Mouse (Mus musculus): ENCODE measurements around the gene Polr2l. TPM values are rescaled to one million over a fixed set of nuclear protein-coding genes. Genes with fewer than 3 reads are reported as not detected.

Polr2l gene
- polyA plus RNA-seq, 1 experiment from 2014 or later: 57.9 TPM

GRCm38 (mm10) chr7:141483114-141483653, 8.3 kb upstream of the Polr2l start:
- 75% methylated on average over 6 of the region's 6 CpGs for WGBS
- Histone ChIP-seq H3K4me3 (replicated peaks) (no peak overlapping the region), H3K4me2 (replicated peaks) (no peak overlapping the region), H3K4me1 (replicated peaks) (peaks cover 23% of the 10 kb centered on the region), H3K27ac (no peak overlapping the region), H3K9ac (no peak overlapping the region), H3K36me3 (no peaks in the 10 kb centered on the region), H3K27me3 (replicated peaks) (peaks cover 11% of the 10 kb centered on the region), H3K9me3 (no peaks in the 10 kb centered on the region)
- no peak for ATAC-seq

- H3K9me3 ChIP-seq: no peaks in the 10 kb centered on the region
- H3K9ac ChIP-seq: peak overlapping the region; percentile 48
- no peak for ATAC-seq
- WGBS: 13% methylated on average over 11 of the region's 11 CpGs
- no peak overlapping the region for H3K27ac ChIP-seq
- H3K36me3 ChIP-seq: no peaks in the 10 kb centered on the region
- peak overlapping the region; percentile 99 for H3K4me2 ChIP-seq (replicated peaks)
- H3K4me1 ChIP-seq (replicated peaks): peaks cover 29% of the 10 kb centered on the region
- H3K27me3 ChIP-seq (replicated peaks): peaks cover 11% of the 10 kb centered on the region
- peak overlapping the region; percentile 57 for H3K4me3 ChIP-seq (replicated peaks)
Observed at GRCm38 (mm10) chr7:141482531-141483024, 7.6 kb upstream of the Polr2l start.

- Histone ChIP-seq H3K4me3 (replicated peaks) (peak overlapping the region; percentile 57), H3K9ac (peak overlapping the region; percentile 48), H3K27me3 (replicated peaks) (peaks cover 11% of the 10 kb centered on the region), H3K27ac (no peak overlapping the region), H3K4me2 (replicated peaks) (peak overlapping the region; percentile 99), H3K4me1 (replicated peaks) (peaks cover 38% of the 10 kb centered on the region), H3K9me3 (no peaks in the 10 kb centered on the region), H3K36me3 (no peaks in the 10 kb centered on the region)
- peak; percentile 15; the same call in 1 of the 2 replicates for ATAC-seq
- WGBS: under 1% methylated on average over 70 of the region's 81 CpGs
Observed at GRCm38 (mm10) chr7:141481498-141482401, 6.8 kb upstream of the Polr2l start.

GRCm38 (mm10) chr7:141480842-141481497, 6.0 kb upstream of the Polr2l start:
- 11% methylated on average over 10 of the region's 10 CpGs for WGBS
- Histone ChIP-seq H3K9ac (peak overlapping the region; percentile 48; the same call in 1 of the 2 replicates), H3K36me3 (no peaks in the 10 kb centered on the region), H3K9me3 (no peaks in the 10 kb centered on the region), H3K4me1 (replicated peaks) (peaks cover 44% of the 10 kb centered on the region), H3K27me3 (replicated peaks) (peaks cover 11% of the 10 kb centered on the region), H3K4me2 (replicated peaks) (peak overlapping the region; percentile 99), H3K4me3 (replicated peaks) (peak overlapping the region; percentile 57), H3K27ac (no peak overlapping the region)
- peak; percentile 39 for ATAC-seq

- Histone ChIP-seq H3K27me3 (replicated peaks) (peaks cover 11% of the 10 kb centered on the region), H3K4me1 (replicated peaks) (peaks cover 61% of the 10 kb centered on the region), H3K9ac (0 out of 2 replicates have a peak overlapping the region, but pooled peaks have one; percentile 1), H3K36me3 (no peaks in the 10 kb centered on the region), H3K27ac (peak overlapping the region; percentile 97), H3K4me2 (replicated peaks) (peak overlapping the region; percentile 83; the same call in 1 of the 2 replicates), H3K4me3 (replicated peaks) (no peak overlapping the region), H3K9me3 (no peaks in the 10 kb centered on the region)
- ATAC-seq: no peak
- 47% methylated on average over 5 of the region's 5 CpGs for WGBS
Observed at GRCm38 (mm10) chr7:141478270-141478748, 3.4 kb upstream of the Polr2l start.

- Histone ChIP-seq H3K9me3 (no peaks in the 10 kb centered on the region), H3K4me2 (replicated peaks) (peak overlapping the region; percentile 83), H3K4me3 (replicated peaks) (no peak overlapping the region), H3K27me3 (replicated peaks) (peaks cover 10% of the 10 kb centered on the region), H3K27ac (peak overlapping the region; percentile 97), H3K4me1 (replicated peaks) (peaks cover 60% of the 10 kb centered on the region), H3K9ac (peak overlapping the region; percentile 79; the same call in 1 of the 2 replicates), H3K36me3 (peaks cover under 1% of the 10 kb centered on the region; the same call in 1 of the 2 replicates)
- no peak for ATAC-seq
- 27% methylated on average over 4 of the region's 4 CpGs for WGBS
Observed at GRCm38 (mm10) chr7:141477578-141478269, 2.8 kb upstream of the Polr2l start.

GRCm38 (mm10) chr7:141476981-141477370, 2.0 kb upstream of the Polr2l start:
- 11% methylated on average over 7 of the region's 7 CpGs for WGBS
- ATAC-seq: no peak
- H3K4me1 ChIP-seq (replicated peaks): peaks cover 53% of the 10 kb centered on the region

GRCm38 (mm10) chr7:141476226-141476980, 1.5 kb upstream of the Polr2l start:
- Histone ChIP-seq H3K36me3 (peaks cover 5% of the 10 kb centered on the region; the same call in 1 of the 2 replicates), H3K27me3 (replicated peaks) (no peaks in the 10 kb centered on the region), H3K4me1 (replicated peaks) (peaks cover 47% of the 10 kb centered on the region), H3K4me3 (replicated peaks) (peak overlapping the region; percentile 69), H3K27ac (peak overlapping the region; percentile 97), H3K9me3 (no peaks in the 10 kb centered on the region), H3K9ac (peak overlapping the region; percentile 79), H3K4me2 (replicated peaks) (peak overlapping the region; percentile 83)
- WGBS: under 1% methylated on average over 17 of the region's 17 CpGs
- peak; percentile 73 for ATAC-seq

More at GRCm38 (mm10) chr7:141476981-141477370, 2.0 kb upstream of the Polr2l start:
- H3K9ac ChIP-seq: peak overlapping the region; percentile 79
- no peaks in the 10 kb centered on the region for H3K9me3 ChIP-seq
- peak overlapping the region; percentile 83 for H3K4me2 ChIP-seq (replicated peaks)
- peaks cover 3% of the 10 kb centered on the region; the same call in 1 of the 2 replicates for H3K36me3 ChIP-seq
- H3K27ac ChIP-seq: peak overlapping the region; percentile 97
- peak overlapping the region; percentile 69 for H3K4me3 ChIP-seq (replicated peaks)
- peaks cover 3% of the 10 kb centered on the region for H3K27me3 ChIP-seq (replicated peaks)

GRCm38 (mm10) chr7:141475805-141476158, 850 bp upstream of the Polr2l start:
- Histone ChIP-seq H3K27me3 (replicated peaks) (no peaks in the 10 kb centered on the region), H3K4me3 (replicated peaks) (peak overlapping the region; percentile 69), H3K9me3 (no peaks in the 10 kb centered on the region), H3K4me2 (replicated peaks) (peak overlapping the region; percentile 83), H3K4me1 (replicated peaks) (peaks cover 42% of the 10 kb centered on the region), H3K27ac (peak overlapping the region; percentile 97), H3K9ac (peak overlapping the region; percentile 79), H3K36me3 (peaks cover 11% of the 10 kb centered on the region; the same call in 1 of the 2 replicates)
- WGBS: under 1% methylated on average over 12 of the region's 12 CpGs
- peak; percentile 3 for ATAC-seq

- H3K4me1 ChIP-seq (replicated peaks): peaks cover 50% of the 10 kb centered on the region
- no peaks in the 10 kb centered on the region for H3K27me3 ChIP-seq (replicated peaks)
- peak overlapping the region; percentile 83 for H3K4me2 ChIP-seq (replicated peaks)
- no peaks in the 10 kb centered on the region for H3K9me3 ChIP-seq
- no peak for ATAC-seq
- H3K27ac ChIP-seq: no peak overlapping the region
- WGBS: 8% methylated on average over 5 of the region's 5 CpGs
- peaks cover 22% of the 10 kb centered on the region for H3K36me3 ChIP-seq
- peak overlapping the region; percentile 69 for H3K4me3 ChIP-seq (replicated peaks)
- peak overlapping the region; percentile 79 for H3K9ac ChIP-seq
Observed at GRCm38 (mm10) chr7:141474160-141474559, 772 bp downstream of the Polr2l start.

GRCm38 (mm10) chr7:141472763-141473162, 2.2 kb downstream of the Polr2l start:
- no peaks in the 10 kb centered on the region for H3K9me3 ChIP-seq
- H3K4me3 ChIP-seq (replicated peaks): no peak overlapping the region
- peaks cover 56% of the 10 kb centered on the region for H3K4me1 ChIP-seq (replicated peaks)
- no peak overlapping the region for H3K4me2 ChIP-seq (replicated peaks)
- no peak for ATAC-seq
- 80% methylated on average over 6 of the region's 6 CpGs for WGBS
- H3K27ac ChIP-seq: no peak overlapping the region
- H3K27me3 ChIP-seq (replicated peaks): no peaks in the 10 kb centered on the region
- H3K9ac ChIP-seq: no peak overlapping the region
- H3K36me3 ChIP-seq: peaks cover 22% of the 10 kb centered on the region
